Mouse (Mus musculus): ENCODE measurements at regions not wholly inside any gene's neighbourhood (a gene's known extent, or its start where the extent isn't known, plus 50 kb on each side); places are given as distances from the start of the nearest gene placed in this dataset.
A peak's percentile ranks its signal among the peaks of the same experiment; 100 is the strongest.
"Not testable (repeated sequence)": the region's sequence is repeated elsewhere in the genome, so short reads cannot be mapped to it uniquely, and the experiment has no call there.

DNA sequence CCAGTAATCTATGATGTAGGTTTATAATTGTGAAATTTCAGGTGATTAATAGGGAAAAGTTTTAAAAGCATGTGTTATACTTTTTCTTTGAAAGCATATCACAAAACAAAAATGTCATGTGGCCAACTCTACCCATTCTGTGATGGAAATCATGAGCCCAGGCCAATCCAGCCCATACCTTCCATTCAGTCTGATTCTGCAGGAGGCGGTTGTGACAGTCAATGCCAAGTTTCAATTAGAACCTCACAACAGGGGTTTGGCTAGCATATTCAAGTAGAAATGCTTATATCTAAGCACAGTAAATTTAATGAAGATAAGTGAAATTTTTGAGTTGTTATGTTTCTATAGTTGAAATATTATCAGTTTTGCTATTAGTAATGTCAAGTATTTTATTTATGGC, 258.6 kb downstream of the Mef2c start:
- Histone ChIP-seq H3K4me1 (no peaks in the 10 kb centered on the region), H3K36me3 (no peaks in the 10 kb centered on the region), H3K9me3 (replicated peaks) (no peaks in the 10 kb centered on the region), H3K4me3 (no peak overlapping the region), H3K27ac (replicated peaks) (no peak overlapping the region), H3K27me3 (ENCODE audit: low read depth, poor library complexity, severe bottlenecking) (no peaks in the 10 kb centered on the region)
- 85% methylated on average over 1 of the region's 1 CpGs for WGBS
- DNase-seq (ENCODE audit: low spot score) = no peak

DNA sequence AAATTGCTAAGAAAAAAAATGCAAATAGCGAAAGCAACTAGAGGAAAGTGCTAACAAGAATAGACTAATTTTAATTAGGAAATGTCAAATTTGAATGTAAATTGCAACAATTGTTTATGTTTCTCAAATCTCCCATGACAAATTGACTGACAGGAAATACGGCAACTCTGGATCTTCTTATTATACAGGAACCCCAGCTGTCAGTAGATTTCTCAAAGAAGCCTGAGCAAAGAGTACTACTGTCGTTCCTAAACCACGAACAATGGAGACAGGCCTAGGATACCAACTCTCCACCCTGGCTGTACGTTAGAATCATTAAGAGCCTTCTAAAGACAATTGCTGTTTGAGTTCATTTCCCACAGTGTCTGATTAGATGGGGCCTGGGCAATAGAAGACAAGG, 259.5 kb downstream of the Mef2c start:
- not testable (repeated sequence) for DNase-seq (ENCODE audit: low spot score); H3K36me3 ChIP-seq; H3K9me3 ChIP-seq (replicated peaks); H3K4me3 ChIP-seq; H3K27me3 ChIP-seq (ENCODE audit: low read depth, poor library complexity, severe bottlenecking); H3K4me1 ChIP-seq; H3K27ac ChIP-seq (replicated peaks)
- 77% methylated on average over 5 of the region's 5 CpGs for WGBS

DNA sequence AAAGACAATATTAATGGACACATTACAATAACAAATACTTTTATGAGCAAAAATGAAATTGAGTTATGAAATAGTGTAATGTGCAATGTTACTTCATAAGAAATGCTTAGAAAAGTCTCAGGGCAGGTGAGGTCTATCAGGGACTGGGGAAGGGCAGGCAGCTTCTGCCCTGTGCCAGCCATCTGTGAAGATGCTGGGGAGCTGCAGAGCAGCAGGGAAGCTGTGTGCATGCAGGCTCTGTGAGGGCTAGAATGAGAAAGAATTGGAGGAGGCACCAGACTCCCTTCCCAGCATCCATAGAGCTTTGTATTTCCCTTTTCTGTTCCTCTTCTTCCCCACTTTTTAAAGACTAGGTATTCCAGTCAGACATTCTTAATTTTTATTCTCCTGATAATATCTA, 281.8 kb downstream of the Mef2c start:
- Histone ChIP-seq H3K4me3 (no peak overlapping the region), H3K27me3 (ENCODE audit: low read depth, poor library complexity, severe bottlenecking) (no peaks in the 10 kb centered on the region), H3K36me3 (no peaks in the 10 kb centered on the region), H3K27ac (replicated peaks) (no peak overlapping the region), H3K4me1 (no peaks in the 10 kb centered on the region), H3K9me3 (replicated peaks) (no peaks in the 10 kb centered on the region)
- DNase-seq (ENCODE audit: low spot score) = no peak

DNA sequence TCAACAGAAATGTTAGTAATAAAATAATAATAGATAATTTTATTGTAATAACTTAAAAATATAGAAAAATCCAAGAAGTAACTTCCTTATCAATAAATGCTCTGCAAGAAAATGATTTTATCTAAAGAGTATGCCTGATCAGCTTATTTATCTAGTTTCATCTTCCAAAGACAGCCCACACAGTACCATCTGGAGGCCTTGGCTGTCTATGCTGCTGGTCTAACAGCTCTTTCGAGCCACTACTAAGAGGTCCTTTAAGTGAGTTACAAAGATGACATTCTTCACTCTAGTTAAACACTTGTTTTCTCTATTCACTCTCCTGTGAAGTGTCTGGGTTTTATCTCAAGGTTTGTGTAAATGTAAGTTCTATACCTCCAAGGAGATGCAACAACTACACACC, 305.7 kb downstream of the Mef2c start:
- Histone ChIP-seq H3K27ac (replicated peaks) (no peak overlapping the region), H3K36me3 (no peaks in the 10 kb centered on the region), H3K4me1 (no peaks in the 10 kb centered on the region), H3K27me3 (ENCODE audit: low read depth, poor library complexity, severe bottlenecking) (no peaks in the 10 kb centered on the region), H3K4me3 (no peak overlapping the region), H3K9me3 (replicated peaks) (no peaks in the 10 kb centered on the region; the same call in 1 of the 2 replicates)
- DNase-seq (ENCODE audit: low spot score) = no peak
- 86% methylated on average over 1 of the region's 1 CpGs for WGBS

DNA sequence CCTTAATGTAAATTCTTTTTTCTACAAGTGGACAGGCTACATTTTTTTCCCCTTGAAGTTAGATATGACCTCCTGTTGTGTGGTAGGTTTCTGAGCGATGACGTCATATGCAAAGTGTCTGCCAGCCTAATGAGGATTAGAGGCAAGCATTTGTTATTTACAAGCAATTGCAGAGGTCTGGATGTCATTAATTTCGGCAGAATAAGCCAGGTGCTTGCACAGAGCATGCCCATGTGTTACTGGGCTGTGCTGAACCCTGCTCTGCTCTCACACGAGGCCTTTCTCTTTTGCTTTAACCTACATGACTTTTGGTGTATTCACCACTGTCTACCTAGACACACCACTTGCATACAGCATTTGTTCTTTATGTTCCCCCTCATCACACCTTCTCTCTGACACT, 316.5 kb downstream of the Mef2c start:
- no peaks in the 10 kb centered on the region for H3K36me3 ChIP-seq
- no peak for DNase-seq (ENCODE audit: low spot score)
- no peaks in the 10 kb centered on the region for H3K9me3 ChIP-seq (replicated peaks)
- no peak overlapping the region for H3K27ac ChIP-seq (replicated peaks)
- H3K4me3 ChIP-seq = no peak overlapping the region
- WGBS = 78% methylated on average over 4 of the region's 4 CpGs
- no peaks in the 10 kb centered on the region for H3K27me3 ChIP-seq (ENCODE audit: low read depth, poor library complexity, severe bottlenecking)
- H3K4me1 ChIP-seq = no peaks in the 10 kb centered on the region

DNA sequence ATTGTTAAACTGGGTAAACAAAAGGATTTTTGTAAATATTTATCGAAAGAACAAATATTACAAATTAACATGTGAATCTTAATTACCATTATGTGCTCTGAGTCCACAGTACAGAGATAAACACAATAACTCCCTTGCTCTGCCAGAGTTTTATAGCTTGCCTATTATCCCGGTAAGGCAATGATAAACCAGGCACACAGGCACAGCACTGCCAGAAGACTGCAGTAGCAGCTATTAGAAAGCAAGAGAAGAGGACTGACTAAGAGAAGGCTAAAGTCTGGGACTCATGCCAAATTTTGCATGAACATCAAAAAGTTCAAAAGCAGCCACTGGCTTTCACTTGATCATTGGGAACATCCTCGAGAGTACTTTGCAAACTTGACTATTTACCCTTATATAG, 316.9 kb downstream of the Mef2c start:
- H3K27me3 ChIP-seq (ENCODE audit: low read depth, poor library complexity, severe bottlenecking) = no peaks in the 10 kb centered on the region
- no peaks in the 10 kb centered on the region for H3K36me3 ChIP-seq
- no peaks in the 10 kb centered on the region for H3K4me1 ChIP-seq
- no peak overlapping the region for H3K27ac ChIP-seq (replicated peaks)
- no peaks in the 10 kb centered on the region for H3K9me3 ChIP-seq (replicated peaks)
- WGBS = 91% methylated on average over 3 of the region's 3 CpGs
- no peak overlapping the region for H3K4me3 ChIP-seq
- DNase-seq (ENCODE audit: low spot score) = no peak

DNA sequence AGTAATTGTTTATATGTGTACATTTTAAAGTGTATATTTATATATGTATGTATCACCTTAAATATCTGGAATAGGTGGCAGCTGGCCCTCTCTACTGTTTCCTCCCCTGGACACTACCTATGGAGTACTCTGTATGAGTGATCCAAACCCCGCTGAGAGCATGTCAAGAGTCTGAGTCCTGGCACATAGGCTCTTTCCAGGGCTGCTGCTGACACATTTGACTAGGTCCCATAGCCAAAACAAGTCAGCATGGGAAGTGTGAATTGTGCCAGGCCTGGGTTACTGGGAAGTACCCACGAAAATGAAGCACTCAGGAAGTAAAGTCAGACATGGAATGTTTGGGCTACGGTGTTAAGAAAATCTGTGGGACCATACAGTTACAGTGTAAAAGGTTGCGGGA, 321.1 kb downstream of the Mef2c start:
- WGBS = 89% methylated on average over 4 of the region's 4 CpGs
- H3K4me3 ChIP-seq = no peak overlapping the region
- no peak for DNase-seq (ENCODE audit: low spot score)

DNA sequence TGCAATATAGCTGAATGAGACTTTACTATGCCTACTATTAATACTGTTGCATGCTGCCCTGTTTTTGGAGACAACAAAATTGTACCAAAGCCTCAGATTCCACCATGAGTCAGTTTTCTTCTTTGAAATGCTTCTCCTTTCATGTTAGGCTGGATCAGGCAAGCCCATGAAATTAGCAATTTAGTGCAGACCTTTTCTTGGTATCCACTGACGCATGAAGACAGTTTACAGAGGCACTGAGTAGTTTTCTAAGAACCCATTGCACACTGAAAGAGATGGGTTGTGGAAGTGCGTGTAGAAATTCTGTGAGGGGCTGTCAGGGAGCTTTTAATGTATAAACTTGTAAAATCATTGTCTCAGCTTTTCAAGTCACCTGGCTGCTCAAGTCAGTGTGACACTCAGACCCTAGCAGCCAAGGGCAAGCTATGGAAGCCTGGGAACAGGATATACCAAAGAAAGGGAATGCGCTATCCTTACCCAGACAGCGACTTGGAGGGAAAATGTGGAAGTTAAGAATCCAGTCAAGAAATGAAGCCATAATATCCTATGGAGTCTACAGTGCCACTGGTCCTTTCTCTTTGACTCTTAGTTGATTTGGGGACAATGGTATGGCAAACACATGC, 323.1 kb downstream of the Mef2c start:
- DNase-seq (ENCODE audit: low spot score) = no peak
- Histone ChIP-seq H3K9me3 (replicated peaks) (no peaks in the 10 kb centered on the region), H3K4me3 (no peak overlapping the region), H3K27ac (replicated peaks) (peak overlapping the region; percentile 46; the same call in 1 of the 2 replicates), H3K27me3 (ENCODE audit: low read depth, poor library complexity, severe bottlenecking) (no peaks in the 10 kb centered on the region), H3K36me3 (no peaks in the 10 kb centered on the region), H3K4me1 (peaks cover 12% of the 10 kb centered on the region)
- 55% methylated on average over 4 of the region's 4 CpGs for WGBS

More for the DNA sequence above, 321.1 kb downstream of the Mef2c start:
- H3K4me1 ChIP-seq = peaks cover 12% of the 10 kb centered on the region
- H3K36me3 ChIP-seq = no peaks in the 10 kb centered on the region
- no peaks in the 10 kb centered on the region for H3K27me3 ChIP-seq (ENCODE audit: low read depth, poor library complexity, severe bottlenecking)
- no peak overlapping the region for H3K27ac ChIP-seq (replicated peaks)
- no peaks in the 10 kb centered on the region for H3K9me3 ChIP-seq (replicated peaks)

DNA sequence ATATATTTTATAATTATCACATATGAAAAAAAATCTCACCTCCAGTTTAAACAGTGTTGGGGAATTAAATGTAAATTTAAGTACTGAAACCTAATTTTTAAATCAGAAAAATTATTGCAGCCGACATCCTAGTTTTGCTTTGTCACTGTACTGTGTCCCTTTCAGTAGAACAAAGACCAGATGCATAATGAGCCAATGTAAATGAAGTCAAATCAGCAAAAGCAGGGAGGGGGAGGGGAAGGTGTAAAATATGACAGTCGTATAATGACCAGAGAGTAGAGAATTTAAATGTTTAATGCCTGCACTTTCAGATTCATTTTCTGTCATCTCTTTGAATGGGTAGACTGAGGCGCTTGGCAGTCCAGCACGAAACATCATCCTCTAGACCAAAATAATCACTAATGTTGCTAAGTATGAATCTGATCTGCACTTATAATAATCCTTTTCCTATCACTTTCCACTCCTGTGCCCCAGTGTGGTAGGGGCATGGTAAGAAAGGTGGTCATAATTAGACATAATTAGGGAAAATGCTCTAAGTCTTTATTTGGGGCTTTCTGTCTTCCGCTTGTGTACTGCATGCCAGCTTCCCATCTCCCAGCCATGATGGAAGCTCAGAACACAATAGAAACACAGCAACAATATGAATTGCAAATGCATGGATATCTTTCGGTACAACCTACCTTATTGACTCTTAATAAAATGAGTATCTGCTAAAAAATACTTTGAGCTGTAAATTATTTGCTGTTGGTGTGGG, 356.0 kb upstream of the Tmem161b start:
- Histone ChIP-seq H3K36me3 (no peaks in the 10 kb centered on the region), H3K27ac (replicated peaks) (no peak overlapping the region; the same call in 1 of the 2 replicates), H3K9me3 (replicated peaks) (no peaks in the 10 kb centered on the region), H3K4me3 (no peak overlapping the region), H3K27me3 (ENCODE audit: low read depth, poor library complexity, severe bottlenecking) (no peaks in the 10 kb centered on the region), H3K4me1 (peaks cover 30% of the 10 kb centered on the region)
- DNase-seq (ENCODE audit: low spot score) = no peak
- WGBS = 86% methylated on average over 6 of the region's 6 CpGs

DNA sequence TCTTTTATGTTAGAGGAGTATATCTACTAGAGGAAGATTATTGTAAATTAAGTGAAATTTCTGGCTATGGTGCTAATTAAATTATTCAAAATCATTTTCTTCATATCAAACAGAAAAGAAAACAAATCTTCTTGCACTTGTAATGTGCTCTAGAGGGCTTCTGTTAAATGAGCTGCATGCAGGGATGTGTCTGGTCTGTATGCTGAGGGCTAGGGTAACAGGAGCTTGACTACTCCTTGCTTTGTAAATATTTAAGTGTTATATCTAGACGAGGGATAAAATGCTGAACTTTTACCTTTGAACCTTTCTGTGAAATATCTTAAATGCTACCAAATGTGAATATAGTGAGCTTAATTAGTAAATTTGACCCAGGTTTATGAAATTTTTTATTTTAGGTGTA, 354.9 kb upstream of the Tmem161b start:
- Histone ChIP-seq H3K4me1 (peaks cover 30% of the 10 kb centered on the region), H3K36me3 (no peaks in the 10 kb centered on the region), H3K27ac (replicated peaks) (peak overlapping the region; percentile 79; the same call in 1 of the 2 replicates), H3K4me3 (no peak overlapping the region), H3K9me3 (replicated peaks) (no peaks in the 10 kb centered on the region), H3K27me3 (ENCODE audit: low read depth, poor library complexity, severe bottlenecking) (no peaks in the 10 kb centered on the region)
- WGBS = 80% methylated on average over 1 of the region's 1 CpGs
- DNase-seq (ENCODE audit: low spot score) = no peak

DNA sequence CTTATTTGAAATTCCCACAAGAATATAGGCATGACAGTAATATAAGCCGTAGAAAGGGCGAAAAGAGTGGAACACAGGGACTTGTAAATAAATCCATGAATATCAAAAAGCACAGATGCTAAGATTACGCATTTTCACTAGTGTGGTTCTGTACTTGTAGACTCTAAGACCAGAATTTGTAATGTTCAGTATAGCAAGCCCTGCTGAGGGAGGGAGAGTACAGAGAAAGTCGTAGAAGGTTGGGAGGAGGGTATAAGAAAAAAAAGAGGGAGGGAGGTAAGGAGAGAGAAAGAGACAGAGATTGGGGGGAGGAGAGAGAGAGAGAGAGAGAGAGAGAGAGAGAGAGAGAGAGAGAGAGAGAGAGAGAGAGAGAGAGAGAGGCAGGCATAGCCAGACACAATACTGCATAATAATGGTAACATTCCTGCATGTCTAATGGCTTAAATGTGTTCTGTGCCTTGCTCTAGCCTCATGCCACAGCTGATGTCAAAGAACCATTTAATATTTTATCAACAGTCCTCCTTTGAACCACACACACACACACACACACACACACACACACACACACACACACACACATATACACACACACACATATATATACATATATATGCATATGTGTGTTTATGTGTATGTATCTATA, 354.1 kb upstream of the Tmem161b start:
- Histone ChIP-seq H3K36me3 (no peaks in the 10 kb centered on the region), H3K27ac (replicated peaks) (peak overlapping the region; percentile 79), H3K4me3 (no peak overlapping the region), H3K4me1 (peaks cover 35% of the 10 kb centered on the region), H3K9me3 (replicated peaks) (no peaks in the 10 kb centered on the region), H3K27me3 (ENCODE audit: low read depth, poor library complexity, severe bottlenecking) (no peaks in the 10 kb centered on the region)
- WGBS = 82% methylated on average over 4 of the region's 4 CpGs
- no peak for DNase-seq (ENCODE audit: low spot score)

DNA sequence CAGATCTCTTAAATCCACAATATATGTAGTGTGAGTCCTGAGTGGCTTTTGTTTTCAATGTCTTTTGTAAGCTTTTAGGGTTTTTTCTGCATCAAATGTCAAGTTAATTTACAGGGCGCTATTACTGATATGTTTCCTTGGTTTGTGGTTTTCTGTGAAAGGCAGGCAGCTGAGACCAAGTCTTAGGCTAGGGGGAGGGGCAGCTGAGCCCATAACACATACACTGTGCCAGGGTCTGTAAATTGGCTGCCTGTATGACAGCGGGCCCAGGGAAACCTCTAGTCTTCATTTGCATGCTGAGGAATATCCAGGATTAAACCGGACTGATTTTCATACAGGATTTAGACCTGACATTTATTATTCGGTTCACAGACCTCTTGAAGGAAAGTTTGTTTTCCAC, 353.2 kb upstream of the Tmem161b start:
- no peaks in the 10 kb centered on the region for H3K36me3 ChIP-seq
- peaks cover 44% of the 10 kb centered on the region for H3K4me1 ChIP-seq
- no peak for DNase-seq (ENCODE audit: low spot score)
- H3K9me3 ChIP-seq (replicated peaks) = no peaks in the 10 kb centered on the region
- H3K27ac ChIP-seq (replicated peaks) = peak overlapping the region; percentile 79; the same call in 1 of the 2 replicates
- 60% methylated on average over 4 of the region's 4 CpGs for WGBS
- H3K4me3 ChIP-seq = no peak overlapping the region
- no peaks in the 10 kb centered on the region for H3K27me3 ChIP-seq (ENCODE audit: low read depth, poor library complexity, severe bottlenecking)

DNA sequence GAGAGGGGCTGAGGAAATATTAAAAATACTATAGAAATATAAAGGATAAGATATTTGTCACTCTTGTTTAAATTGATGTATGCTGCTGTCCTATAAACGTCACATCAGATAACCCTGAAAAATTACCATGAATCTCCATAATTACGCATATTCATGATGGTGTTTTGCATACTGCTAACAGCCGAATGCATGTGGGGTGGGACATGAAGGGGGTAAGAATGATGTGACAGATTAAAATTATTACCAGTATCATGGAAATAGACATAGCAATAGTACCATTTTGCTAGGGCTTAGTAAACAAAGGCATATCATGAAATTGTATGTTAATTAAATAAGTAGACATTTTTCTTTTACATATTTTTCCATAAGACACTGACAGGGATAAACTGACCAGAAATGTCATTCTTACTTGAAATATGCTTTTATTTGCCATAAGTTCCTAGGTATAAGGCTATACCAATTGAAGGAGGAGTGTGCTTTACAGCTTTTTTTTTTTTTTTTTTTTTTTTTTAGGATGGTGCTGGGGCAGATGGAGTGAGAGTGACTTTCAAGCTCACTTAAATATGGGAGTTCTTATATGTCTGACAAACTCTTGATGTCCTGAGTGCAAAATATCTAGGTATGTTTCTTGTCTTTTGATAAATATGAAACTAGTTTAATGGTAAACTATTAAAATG, 349.8 kb upstream of the Tmem161b start:
- Histone ChIP-seq H3K27me3 (ENCODE audit: low read depth, poor library complexity, severe bottlenecking) (no peaks in the 10 kb centered on the region), H3K36me3 (no peaks in the 10 kb centered on the region), H3K4me1 (peaks cover 38% of the 10 kb centered on the region), H3K9me3 (replicated peaks) (no peaks in the 10 kb centered on the region), H3K27ac (replicated peaks) (peak overlapping the region; percentile 78; the same call in 1 of the 2 replicates), H3K4me3 (no peak overlapping the region)
- no peak for DNase-seq (ENCODE audit: low spot score)
- 60% methylated on average over 3 of the region's 3 CpGs for WGBS

Data from midbrain, embryonic 10.5 days (tissue).